Mouse (Mus musculus): ENCODE results near the gene Nup210. TPM values are rescaled to one million over a fixed set of nuclear protein-coding genes. Genes with fewer than 3 reads are reported as not detected.

Nup210 gene
- polyA plus RNA-seq, 1 experiment from 2014 or later, result 19.8 TPM

DNA sequence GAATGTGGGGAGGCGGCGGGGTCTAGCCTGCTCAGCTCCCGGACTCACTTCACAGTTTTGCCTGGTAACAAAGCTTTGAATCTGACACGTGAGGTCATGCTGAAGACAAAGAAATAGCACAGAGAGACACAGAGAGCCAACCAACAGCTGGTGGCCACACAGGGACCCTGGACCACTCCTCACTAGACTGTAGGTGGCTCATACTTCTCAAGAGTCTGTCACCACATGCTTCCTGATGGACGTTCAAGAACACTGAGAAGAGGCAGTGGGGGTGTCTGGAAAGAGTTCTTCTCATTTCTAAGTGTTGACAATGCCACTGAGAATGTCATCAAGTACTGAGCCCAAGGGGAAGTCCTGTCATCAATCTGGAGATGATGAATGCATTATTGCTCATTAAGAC, 70.4 kb downstream of the Nup210 start:
- Histone ChIP-seq H3K9me3 (replicated peaks) (no peaks in the 10 kb centered on the region), H3K4me2 (replicated peaks) (no peak overlapping the region), H3K4me3 (no peak overlapping the region), H3K27me3 (no peaks in the 10 kb centered on the region), H3K27ac (no peak overlapping the region), H3K4me1 (peaks cover 15% of the 10 kb centered on the region), H3K9ac (no peak overlapping the region), H3K36me3 (peaks cover 19% of the 10 kb centered on the region)
- WGBS, result 62% methylated on average over 5 of the region's 5 CpGs
- no peak for ATAC-seq (ENCODE audit: low FRiP score)

- Histone ChIP-seq H3K4me2 (replicated peaks) (no peak overlapping the region), H3K27me3 (no peaks in the 10 kb centered on the region), H3K4me1 (peaks cover 15% of the 10 kb centered on the region), H3K36me3 (peaks cover 25% of the 10 kb centered on the region; the same call in 1 of the 2 replicates), H3K9me3 (replicated peaks) (no peaks in the 10 kb centered on the region), H3K27ac (no peak overlapping the region; the same call in 1 of the 2 replicates), H3K9ac (no peak overlapping the region; the same call in 1 of the 2 replicates), H3K4me3 (no peak overlapping the region)
- no peak for ATAC-seq (ENCODE audit: low FRiP score)
- WGBS, result 49% methylated on average over 6 of the region's 6 CpGs
These were observed 71.8 kb downstream of the Nup210 start for GRCm38 (mm10) chr6:91044628-91045331.

GRCm38 (mm10) chr6:91041287-91041686, 75.3 kb downstream of the Nup210 start:
- Histone ChIP-seq H3K4me2 (replicated peaks) (no peak overlapping the region), H3K36me3 (peaks cover 37% of the 10 kb centered on the region), H3K27ac (no peak overlapping the region), H3K4me1 (peaks cover 10% of the 10 kb centered on the region; the same call in 1 of the 2 replicates), H3K27me3 (no peaks in the 10 kb centered on the region), H3K4me3 (no peak overlapping the region), H3K9ac (no peak overlapping the region), H3K9me3 (replicated peaks) (no peaks in the 10 kb centered on the region)
- no peak for ATAC-seq (ENCODE audit: low FRiP score)
- WGBS, result 47% methylated on average over 5 of the region's 5 CpGs

DNA sequence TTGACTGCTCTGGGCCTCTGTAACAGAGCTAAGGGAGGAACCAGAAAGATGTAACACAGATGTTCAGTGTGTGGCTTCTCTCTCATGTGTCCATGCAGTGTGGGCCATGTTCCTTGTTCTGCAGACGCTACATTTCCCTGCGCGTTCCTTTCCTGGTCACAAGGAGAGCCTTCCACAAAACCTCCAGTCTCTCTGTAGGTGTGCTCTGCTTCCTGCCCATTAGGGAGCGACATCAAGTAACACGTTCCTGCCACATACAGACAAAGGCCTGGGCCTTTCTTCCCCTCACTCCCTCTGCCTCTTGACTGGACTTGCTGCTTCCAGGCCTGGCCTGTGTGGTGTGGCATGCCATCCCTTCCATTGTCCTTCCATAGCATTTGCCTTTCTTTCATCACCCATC, 88.4 kb downstream of the Nup210 start:
- Histone ChIP-seq H3K36me3 (peaks cover 22% of the 10 kb centered on the region; the same call in 1 of the 2 replicates), H3K4me2 (replicated peaks) (no peak overlapping the region), H3K4me3 (no peak overlapping the region), H3K27me3 (no peaks in the 10 kb centered on the region), H3K4me1 (no peaks in the 10 kb centered on the region), H3K9ac (no peak overlapping the region), H3K27ac (no peak overlapping the region), H3K9me3 (replicated peaks) (no peaks in the 10 kb centered on the region)
- no peak for ATAC-seq (ENCODE audit: low FRiP score)
- WGBS, result 80% methylated on average over 5 of the region's 5 CpGs

GRCm38 (mm10) chr6:91020810-91021209, 95.8 kb downstream of the Nup210 start:
- Histone ChIP-seq H3K9ac (no peak overlapping the region), H3K27me3 (no peaks in the 10 kb centered on the region), H3K4me3 (no peak overlapping the region), H3K4me2 (replicated peaks) (no peak overlapping the region), H3K9me3 (replicated peaks) (no peaks in the 10 kb centered on the region), H3K36me3 (peaks cover 4% of the 10 kb centered on the region; the same call in 1 of the 2 replicates), H3K4me1 (peaks cover 5% of the 10 kb centered on the region; the same call in 1 of the 2 replicates), H3K27ac (peak overlapping the region; percentile 64)
- ATAC-seq (ENCODE audit: low FRiP score), result peak; percentile 60
- WGBS, result 76% methylated on average over 7 of the region's 7 CpGs

- Histone ChIP-seq H3K9me3 (replicated peaks) (no peaks in the 10 kb centered on the region), H3K4me2 (replicated peaks) (no peak overlapping the region), H3K9ac (no peak overlapping the region), H3K27ac (no peak overlapping the region), H3K36me3 (peaks cover 4% of the 10 kb centered on the region; the same call in 1 of the 2 replicates), H3K27me3 (no peaks in the 10 kb centered on the region), H3K4me3 (no peak overlapping the region), H3K4me1 (peaks cover 12% of the 10 kb centered on the region)
- ATAC-seq (ENCODE audit: low FRiP score), result no peak
- 85% methylated on average over 7 of the region's 7 CpGs for WGBS
These were observed 99.9 kb downstream of the Nup210 start for GRCm38 (mm10) chr6:91016600-91017230.

DNA sequence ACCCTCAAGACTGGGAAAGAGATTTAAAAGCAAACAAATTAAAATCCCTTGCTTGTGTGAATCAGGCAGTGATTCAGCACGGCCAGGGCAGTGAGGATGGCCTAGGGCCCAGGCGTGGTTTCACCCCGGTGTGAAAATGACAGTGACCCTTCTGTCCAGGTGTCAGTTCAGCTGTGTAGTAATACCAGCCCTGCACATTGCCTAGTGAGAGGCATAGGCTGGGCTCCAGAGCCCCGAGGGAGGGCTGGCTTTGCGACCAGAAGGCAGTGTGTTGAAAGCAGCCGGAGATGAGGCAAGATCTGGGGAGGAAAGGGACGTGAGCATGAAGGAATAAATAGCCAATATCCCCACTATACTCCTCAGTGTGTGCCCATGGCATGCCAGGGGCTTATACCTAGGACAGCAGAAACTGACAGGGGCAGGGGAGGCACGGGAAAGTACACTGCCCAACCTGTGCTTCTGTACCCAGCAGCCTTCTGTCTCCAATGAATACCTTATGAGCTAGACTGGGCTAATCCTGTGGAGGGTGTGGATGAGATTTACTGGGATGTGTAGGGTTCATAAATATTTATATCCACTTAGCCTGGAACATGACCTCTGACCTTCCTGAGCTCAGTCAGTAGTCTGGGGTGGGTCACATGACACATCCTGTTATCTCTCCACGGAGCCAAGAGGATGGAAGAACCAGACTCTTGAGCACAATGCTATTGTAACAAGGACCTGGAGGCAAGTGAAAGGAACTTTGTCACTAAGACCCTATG, 102.3 kb downstream of the Nup210 start:
- no peak overlapping the region for H3K4me2 ChIP-seq (replicated peaks)
- no peak overlapping the region for H3K4me3 ChIP-seq
- peaks cover 7% of the 10 kb centered on the region for H3K4me1 ChIP-seq
- H3K9me3 ChIP-seq (replicated peaks), result no peaks in the 10 kb centered on the region
- H3K27me3 ChIP-seq, result no peaks in the 10 kb centered on the region
- no peak overlapping the region for H3K9ac ChIP-seq
- no peaks in the 10 kb centered on the region; the same call in 1 of the 2 replicates for H3K36me3 ChIP-seq
- no peak for ATAC-seq (ENCODE audit: low FRiP score)
- H3K27ac ChIP-seq, result no peak overlapping the region
- WGBS, result 57% methylated on average over 9 of the region's 9 CpGs

GRCm38 (mm10) chr6:91012458-91012857, 104.2 kb downstream of the Nup210 start:
- H3K27ac ChIP-seq, result no peak overlapping the region
- H3K4me2 ChIP-seq (replicated peaks), result no peak overlapping the region
- H3K27me3 ChIP-seq, result no peaks in the 10 kb centered on the region
- WGBS, result 75% methylated on average over 3 of the region's 3 CpGs
- ATAC-seq (ENCODE audit: low FRiP score), result no peak
- no peaks in the 10 kb centered on the region for H3K9me3 ChIP-seq (replicated peaks)
- H3K4me3 ChIP-seq, result no peak overlapping the region
- peaks cover 7% of the 10 kb centered on the region for H3K4me1 ChIP-seq
- no peaks in the 10 kb centered on the region for H3K36me3 ChIP-seq
- H3K9ac ChIP-seq, result no peak overlapping the region

GRCm38 (mm10) chr6:91011568-91011967, 105.1 kb downstream of the Nup210 start:
- Histone ChIP-seq H3K27me3 (no peaks in the 10 kb centered on the region), H3K9ac (no peak overlapping the region), H3K4me3 (no peak overlapping the region), H3K36me3 (no peaks in the 10 kb centered on the region), H3K9me3 (replicated peaks) (no peaks in the 10 kb centered on the region), H3K4me1 (peaks cover 7% of the 10 kb centered on the region), H3K27ac (no peak overlapping the region), H3K4me2 (replicated peaks) (no peak overlapping the region)
- 72% methylated on average over 4 of the region's 4 CpGs for WGBS
- no peak for ATAC-seq (ENCODE audit: low FRiP score)

GRCm38 (mm10) chr6:91008284-91008830, 108.3 kb downstream of the Nup210 start:
- Histone ChIP-seq H3K9me3 (replicated peaks) (no peaks in the 10 kb centered on the region), H3K27me3 (no peaks in the 10 kb centered on the region), H3K36me3 (no peaks in the 10 kb centered on the region), H3K4me1 (no peaks in the 10 kb centered on the region), H3K27ac (no peak overlapping the region), H3K4me3 (no peak overlapping the region), H3K4me2 (replicated peaks) (no peak overlapping the region), H3K9ac (no peak overlapping the region)
- 92% methylated on average over 3 of the region's 3 CpGs for WGBS
- no peak for ATAC-seq (ENCODE audit: low FRiP score)

GRCm38 (mm10) chr6:91007207-91007606, 109.4 kb downstream of the Nup210 start:
- Histone ChIP-seq H3K4me1 (no peaks in the 10 kb centered on the region), H3K4me2 (replicated peaks) (no peak overlapping the region), H3K27ac (no peak overlapping the region), H3K9me3 (replicated peaks) (no peaks in the 10 kb centered on the region), H3K9ac (no peak overlapping the region), H3K4me3 (no peak overlapping the region), H3K27me3 (no peaks in the 10 kb centered on the region), H3K36me3 (no peaks in the 10 kb centered on the region)
- ATAC-seq (ENCODE audit: low FRiP score), result no peak
- WGBS, result 63% methylated on average over 2 of the region's 2 CpGs

- H3K27me3 ChIP-seq, result no peaks in the 10 kb centered on the region
- H3K9me3 ChIP-seq (replicated peaks), result no peaks in the 10 kb centered on the region
- no peak overlapping the region for H3K27ac ChIP-seq
- H3K4me3 ChIP-seq, result no peak overlapping the region
- no peak overlapping the region for H3K9ac ChIP-seq
- H3K4me2 ChIP-seq (replicated peaks), result no peak overlapping the region
- peaks cover 11% of the 10 kb centered on the region for H3K4me1 ChIP-seq
- no peaks in the 10 kb centered on the region for H3K36me3 ChIP-seq
- no peak for ATAC-seq (ENCODE audit: low FRiP score)
- WGBS, result 87% methylated on average over 2 of the region's 2 CpGs
These were observed 112.5 kb downstream of the Nup210 start for GRCm38 (mm10) chr6:91004157-91004556.
